Mouse (Mus musculus) ovary, postnatal 10 days (tissue): Measurements from ENCODE around the gene Lrrc30.

ENCODE experiments used
- DNase-seq: peaks from one replicate; pipeline ENCODE4 v3.0.0; 2022; ENCODE audit warnings: low spot score

The Lrrc30 gene

GRCm38 (mm10) chr17:67583422-67583821, 49.1 kb downstream of the Lrrc30 start:
- no peak for DNase-seq

GRCm38 (mm10) chr17:67582681-67583356, 49.7 kb downstream of the Lrrc30 start:
- DNase-seq: no peak

- no peak for DNase-seq
Observed at GRCm38 (mm10) chr17:67581839-67582238, 50.7 kb downstream of the Lrrc30 start.
